In genomic region chr17:30513034-30513433, GRCm38 (mm10) we compare ENCODE assay signal across 20 mouse cellular contexts.
"Had no signal": no experiment of that assay in that cellular context is flagged by ENCODE, and none has a peak within 500 bp of the region (broad histone marks: within the 10 kb centered on the region; RNA-seq: fewer than 3 reads in every experiment).

No protein-coding gene starts in this region.

- H3K9me3 ChIP-seq: limb, embryonic 12.5 days; limb, embryonic 15.5 days; liver, embryonic 13.5 days; midbrain, embryonic 15.5 days; neural tube, embryonic 12.5 days; neural tube, embryonic 15.5 days had no signal

- H3K4me2 ChIP-seq: limb, embryonic 12.5 days; limb, embryonic 15.5 days; liver, embryonic 13.5 days; midbrain, embryonic 11.5 days; midbrain, embryonic 15.5 days; neural tube, embryonic 12.5 days; neural tube, embryonic 15.5 days had no signal

- H3K27me3 ChIP-seq: limb, embryonic 12.5 days; limb, embryonic 15.5 days; liver, embryonic 13.5 days; midbrain, embryonic 15.5 days; neural tube, embryonic 12.5 days; neural tube, embryonic 15.5 days had no signal

- H3K27ac ChIP-seq: kidney, postnatal 0 days; limb, embryonic 12.5 days; limb, embryonic 15.5 days; liver, embryonic 13.5 days; midbrain, embryonic 15.5 days; neural tube, embryonic 12.5 days; neural tube, embryonic 15.5 days had no signal

- H3K36me3 ChIP-seq: midbrain, embryonic 15.5 days had no signal

- H3K4me3 ChIP-seq: limb, embryonic 12.5 days; limb, embryonic 15.5 days; liver, embryonic 13.5 days; midbrain, embryonic 15.5 days; neural tube, embryonic 12.5 days; neural tube, embryonic 15.5 days had no signal

- H3K4me1 ChIP-seq: limb, embryonic 15.5 days; liver, embryonic 13.5 days had no signal

- DNase-seq: kidney, adult 2 months; kidney, postnatal 25 days; left cerebral cortex, postnatal 4 days; liver, embryonic 13.5 days; lung, adult 2 months; lung, postnatal 14 days; lung, postnatal 4 days; right cerebral cortex, adult 18-20 months; right cerebral cortex, postnatal 14 days; right cerebral cortex, postnatal 4 days; thymus, adult 2 months; thymus, postnatal 14 days; thymus, postnatal 4 days had no signal

- H3K9ac ChIP-seq: limb, embryonic 12.5 days; limb, embryonic 15.5 days; liver, embryonic 13.5 days; midbrain, embryonic 15.5 days; neural tube, embryonic 12.5 days; neural tube, embryonic 15.5 days had no signal

- ATAC-seq: midbrain, embryonic 15.5 days had no signal
